Mouse (Mus musculus): ENCODE data around the gene Neurod4.
A peak's percentile ranks its signal among the peaks of the same experiment; 100 is the strongest.

The Neurod4 gene

GRCm38 (mm10) chr10:130238318-130239209 lies 41.5 kb downstream of the Neurod4 start:
- DNase-seq (ENCODE audit: inconsistent age in 2 of 2, low spot score in 1 of 2) = no peak

GRCm38 (mm10) chr10:130234576-130234975 lies 45.5 kb downstream of the Neurod4 start:
- no peak for DNase-seq (ENCODE audit: inconsistent age in 2 of 2, low spot score in 1 of 2)

GRCm38 (mm10) chr10:130232117-130232516 lies 47.9 kb downstream of the Neurod4 start:
- DNase-seq (ENCODE audit: inconsistent age in 2 of 2, low spot score in 1 of 2) = no peak

GRCm38 (mm10) chr10:130229584-130229983 lies 50.5 kb downstream of the Neurod4 start:
- peak in 1 of 2 experiments; percentile 50 for DNase-seq (ENCODE audit: inconsistent age in 2 of 2, low spot score in 1 of 2)

GRCm38 (mm10) chr10:130228246-130228645 lies 51.8 kb downstream of the Neurod4 start:
- peak; percentile 40 to 80 for DNase-seq (ENCODE audit: inconsistent age in 2 of 2, low spot score in 1 of 2)

GRCm38 (mm10) chr10:130225034-130225433 lies 55.0 kb downstream of the Neurod4 start:
- DNase-seq (ENCODE audit: inconsistent age in 2 of 2, low spot score in 1 of 2) = no peak
